Mouse (Mus musculus): ENCODE data around the gene 4933424G06Rik.

GRCm38 (mm10) chr1:36746452-36746851, 36.5 kb downstream of the 4933424G06Rik start:
- TF ChIP-seq CTCF (IDR thresholded peaks at IDR 0.05) (peak; percentile 68), EP300 (IDR thresholded peaks at IDR 0.05) (no peak)

Data from lung, postnatal 0 days (tissue).